Mouse (Mus musculus): ENCODE measurements around the gene Tbx19. TPM values are rescaled to one million over a fixed set of nuclear protein-coding genes. Genes with fewer than 3 reads are reported as not detected.
A peak's percentile ranks its signal among the peaks of the same experiment; 100 is the strongest.

The Tbx19 gene
- polyA plus RNA-seq, 1 experiment from 2014 or later: 0.08 TPM

DNA sequence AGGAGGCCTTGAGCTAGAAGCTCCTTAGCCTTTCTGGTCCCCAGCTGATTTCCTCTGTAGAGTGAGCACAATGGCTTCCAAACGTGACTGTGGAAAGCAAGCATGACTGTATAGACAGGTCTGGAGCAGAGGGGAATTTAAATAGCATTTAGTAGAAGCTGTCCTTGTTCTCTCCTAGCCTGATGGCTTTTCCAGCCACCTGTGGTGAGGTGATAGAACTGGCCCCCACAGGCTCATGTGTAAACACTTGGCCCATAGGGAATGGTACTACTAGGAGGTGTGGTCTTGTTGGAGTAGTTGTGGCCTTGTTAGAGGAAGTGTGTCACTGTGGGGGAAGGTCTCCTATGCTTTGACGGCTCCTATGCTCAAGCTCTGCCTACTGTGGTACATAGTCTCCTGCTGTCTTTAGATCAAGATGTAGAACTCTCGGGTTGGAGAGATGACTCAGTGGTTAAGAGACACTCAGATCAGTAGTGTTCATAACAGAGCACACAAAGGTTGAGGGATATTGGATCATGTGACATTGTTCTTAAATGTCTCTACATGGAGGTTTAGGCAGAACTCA is 34.9 kb upstream of the Tbx19 start:
- no peak overlapping the region for H3K4me2 ChIP-seq (ENCODE audit: low read length)
- 77% methylated on average over 3 of the region's 3 CpGs for WGBS
- H3K9ac ChIP-seq (ENCODE audit: low read length): no peak overlapping the region
- DNase-seq (ENCODE audit: low spot score) (no peak), ATAC-seq (replicated peaks; ENCODE audit: low FRiP score, low TSS enrichment, low read depth) (no peak)
- H3K9me3 ChIP-seq (ENCODE audit: control insufficient read depth, low read length): no peaks in the 10 kb centered on the region
- no peaks in the 10 kb centered on the region for H3K27me3 ChIP-seq (replicated peaks; ENCODE audit: control insufficient read depth, insufficient read depth, low read length)
- H3K36me3 ChIP-seq (ENCODE audit: control insufficient read depth, insufficient read depth, low read length): no peaks in the 10 kb centered on the region
- no peak overlapping the region for H3K27ac ChIP-seq (ENCODE audit: low read depth)
- peaks cover 10% of the 10 kb centered on the region; the same call in 1 of the 2 replicates for H3K4me1 ChIP-seq (replicated peaks; ENCODE audit: control insufficient read depth, insufficient read depth, low read length)
- no peak overlapping the region for H3K4me3 ChIP-seq (ENCODE audit: low read depth, low read length)

DNA sequence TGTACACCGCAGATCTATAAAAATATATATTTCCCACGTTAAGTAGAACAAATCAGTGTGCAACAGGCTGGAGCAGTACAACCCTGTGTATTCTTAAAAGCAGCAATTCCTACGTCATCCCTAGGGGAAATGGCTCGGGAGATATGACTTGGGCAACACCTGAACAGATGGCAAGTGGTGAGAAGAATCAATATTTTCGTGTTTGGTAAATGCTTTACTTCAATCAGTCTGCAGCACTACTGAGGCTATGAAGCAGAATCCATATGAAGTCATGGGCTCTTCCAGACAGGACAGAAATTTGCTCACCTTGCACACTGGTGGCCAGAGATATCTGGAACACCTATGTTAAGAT is 34.1 kb upstream of the Tbx19 start:
- Histone ChIP-seq H3K4me1 (replicated peaks; ENCODE audit: control insufficient read depth, insufficient read depth, low read length) (peaks cover 10% of the 10 kb centered on the region; the same call in 1 of the 2 replicates), H3K9ac (ENCODE audit: low read length) (peak overlapping the region; percentile 69), H3K4me2 (ENCODE audit: low read length) (peak overlapping the region; percentile 73), H3K9me3 (ENCODE audit: control insufficient read depth, low read length) (no peaks in the 10 kb centered on the region), H3K4me3 (ENCODE audit: low read depth, low read length) (peak overlapping the region; percentile 64), H3K27ac (ENCODE audit: low read depth) (peak overlapping the region; percentile 86; the same call in 1 of the 2 replicates), H3K27me3 (replicated peaks; ENCODE audit: control insufficient read depth, insufficient read depth, low read length) (no peaks in the 10 kb centered on the region), H3K36me3 (ENCODE audit: control insufficient read depth, insufficient read depth, low read length) (no peaks in the 10 kb centered on the region)
- ATAC-seq (replicated peaks; ENCODE audit: low FRiP score, low TSS enrichment, low read depth) (no peak), DNase-seq (ENCODE audit: low spot score) (no peak)
- WGBS: 10% methylated on average over 5 of the region's 5 CpGs

DNA sequence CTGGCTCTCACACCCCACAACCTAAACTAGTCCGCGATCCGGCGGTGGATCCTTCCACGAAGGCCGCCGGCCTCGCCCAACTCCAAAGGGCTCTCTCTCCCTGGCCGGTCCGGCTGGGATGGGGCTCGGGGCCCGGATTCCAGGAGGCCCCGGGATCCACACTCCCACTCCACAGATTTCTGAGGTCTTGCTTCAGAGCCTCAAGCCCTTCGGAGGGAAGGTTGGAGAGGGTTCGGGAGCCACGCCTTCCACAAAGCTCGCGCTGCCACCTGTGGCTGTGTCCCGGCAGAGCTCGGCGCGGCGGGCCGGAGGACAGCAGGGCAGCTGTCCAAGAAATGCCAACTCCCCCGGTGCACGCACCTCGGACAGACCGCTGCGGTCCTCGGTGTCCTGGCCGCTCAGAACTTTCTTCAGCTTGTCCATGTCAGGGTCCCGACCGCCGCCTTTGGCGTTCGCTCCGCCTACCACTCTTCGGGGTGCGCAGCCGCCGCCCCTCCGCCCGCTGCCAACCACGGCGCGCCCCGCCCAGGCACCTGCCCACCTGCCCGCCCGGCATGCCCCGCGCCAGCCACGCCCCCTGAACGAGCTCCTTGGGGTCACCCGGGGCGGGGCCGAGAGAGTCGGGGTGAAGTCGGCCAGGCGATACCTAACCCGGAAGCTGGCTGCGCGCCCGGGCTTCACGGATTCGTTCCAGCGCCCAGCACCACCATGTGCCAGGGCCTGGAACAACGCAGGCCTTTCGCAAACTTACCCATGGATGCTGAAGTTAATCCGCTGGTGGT is 33.5 kb upstream of the Tbx19 start, which contains the start of gene Sft2d2:
TSS of gene Sft2d2 (minus strand) at position 559 of the 782 bp plus-strand sequence.
- H3K4me1 ChIP-seq (replicated peaks; ENCODE audit: control insufficient read depth, insufficient read depth, low read length): peaks cover 10% of the 10 kb centered on the region; the same call in 1 of the 2 replicates
- no peaks in the 10 kb centered on the region for H3K9me3 ChIP-seq (ENCODE audit: control insufficient read depth, low read length)
- ATAC-seq (replicated peaks; ENCODE audit: low FRiP score, low TSS enrichment, low read depth) (peak; percentile 89), DNase-seq (ENCODE audit: low spot score) (peak; percentile 91)
- H3K4me2 ChIP-seq (ENCODE audit: low read length): peak within 1 kb of the TSS; percentile 73
- peak within 1 kb of the TSS; percentile 64 for H3K4me3 ChIP-seq (ENCODE audit: low read depth, low read length)
- peak within 1 kb of the TSS; percentile 69 for H3K9ac ChIP-seq (ENCODE audit: low read length)
- H3K27ac ChIP-seq (ENCODE audit: low read depth): peak within 1 kb of the TSS; percentile 86
- under 1% methylated on average over 68 of the region's 69 CpGs for WGBS
- no peaks in the 10 kb centered on the region for H3K36me3 ChIP-seq (ENCODE audit: control insufficient read depth, insufficient read depth, low read length)
- H3K27me3 ChIP-seq (replicated peaks; ENCODE audit: control insufficient read depth, insufficient read depth, low read length): no peaks in the 10 kb centered on the region

DNA sequence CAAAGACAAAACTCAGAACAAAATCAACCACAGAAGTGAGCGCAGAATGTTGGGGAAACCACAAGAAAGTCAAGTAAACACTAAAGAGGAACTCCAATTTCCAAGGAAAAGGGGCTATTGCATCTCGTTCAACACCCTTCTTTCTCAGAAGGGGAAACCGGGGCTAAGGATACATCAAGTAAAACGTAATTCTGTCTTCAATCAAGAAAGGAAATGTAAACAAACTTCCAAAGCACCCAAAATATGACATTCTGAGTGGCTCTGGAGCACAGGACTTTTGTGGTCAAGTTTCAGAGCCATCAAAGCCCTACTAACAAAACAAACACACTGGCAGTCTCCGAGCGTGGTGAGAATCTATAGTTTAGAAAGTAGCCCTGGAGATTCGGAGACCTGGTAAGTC is 32.9 kb upstream of the Tbx19 start:
- Histone ChIP-seq H3K27me3 (replicated peaks; ENCODE audit: control insufficient read depth, insufficient read depth, low read length) (no peaks in the 10 kb centered on the region), H3K27ac (ENCODE audit: low read depth) (peak overlapping the region; percentile 86), H3K9me3 (ENCODE audit: control insufficient read depth, low read length) (no peaks in the 10 kb centered on the region), H3K4me3 (ENCODE audit: low read depth, low read length) (peak overlapping the region; percentile 64), H3K9ac (ENCODE audit: low read length) (peak overlapping the region; percentile 69), H3K4me2 (ENCODE audit: low read length) (peak overlapping the region; percentile 73), H3K4me1 (replicated peaks; ENCODE audit: control insufficient read depth, insufficient read depth, low read length) (peaks cover 12% of the 10 kb centered on the region; the same call in 1 of the 2 replicates), H3K36me3 (ENCODE audit: control insufficient read depth, insufficient read depth, low read length) (no peaks in the 10 kb centered on the region)
- ATAC-seq (replicated peaks; ENCODE audit: low FRiP score, low TSS enrichment, low read depth) (no peak), DNase-seq (ENCODE audit: low spot score) (no peak)
- whole genome bisulfite sequencing: 9% methylated on average over 7 of the region's 7 CpGs

DNA sequence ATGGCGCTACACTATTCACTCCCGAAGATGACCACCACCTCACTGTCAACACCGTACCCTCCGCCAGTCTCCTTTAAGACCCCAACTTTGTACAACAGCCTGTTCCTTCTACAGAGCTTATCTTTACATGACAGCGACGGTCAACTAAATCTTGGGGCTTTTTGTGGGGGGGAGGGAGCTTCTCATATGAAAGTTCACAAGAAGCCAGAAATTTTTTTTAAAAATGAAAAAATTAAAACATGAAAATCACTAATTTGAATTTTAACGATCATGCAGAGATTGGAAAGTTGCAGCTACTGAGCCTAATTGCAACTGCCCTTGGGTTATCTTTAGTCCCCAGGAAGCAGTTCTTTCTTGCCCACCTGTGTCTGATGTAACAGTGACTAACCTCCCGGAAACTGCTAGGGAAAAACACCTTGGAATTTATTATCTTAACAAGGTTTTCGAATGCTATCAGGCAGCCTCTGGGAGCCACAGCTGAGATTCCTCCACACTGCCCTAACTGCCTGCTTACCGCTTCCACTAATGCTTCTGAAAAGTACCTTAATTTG is 32.2 kb upstream of the Tbx19 start:
- peak overlapping the region; percentile 73 for H3K4me2 ChIP-seq (ENCODE audit: low read length)
- DNase-seq (ENCODE audit: low spot score) (no peak), ATAC-seq (replicated peaks; ENCODE audit: low FRiP score, low TSS enrichment, low read depth) (no peak)
- no peaks in the 10 kb centered on the region for H3K9me3 ChIP-seq (ENCODE audit: control insufficient read depth, low read length)
- H3K9ac ChIP-seq (ENCODE audit: low read length): peak overlapping the region; percentile 69
- H3K4me1 ChIP-seq (replicated peaks; ENCODE audit: control insufficient read depth, insufficient read depth, low read length): peaks cover 12% of the 10 kb centered on the region; the same call in 1 of the 2 replicates
- H3K4me3 ChIP-seq (ENCODE audit: low read depth, low read length): peak overlapping the region; percentile 64
- WGBS: 49% methylated on average over 10 of the region's 10 CpGs
- peak overlapping the region; percentile 86; the same call in 1 of the 2 replicates for H3K27ac ChIP-seq (ENCODE audit: low read depth)
- 0 out of 2 replicates have a peak, but pooled peaks cover 3% of the 10 kb centered on the region for H3K36me3 ChIP-seq (ENCODE audit: control insufficient read depth, insufficient read depth, low read length)
- H3K27me3 ChIP-seq (replicated peaks; ENCODE audit: control insufficient read depth, insufficient read depth, low read length): no peaks in the 10 kb centered on the region

DNA sequence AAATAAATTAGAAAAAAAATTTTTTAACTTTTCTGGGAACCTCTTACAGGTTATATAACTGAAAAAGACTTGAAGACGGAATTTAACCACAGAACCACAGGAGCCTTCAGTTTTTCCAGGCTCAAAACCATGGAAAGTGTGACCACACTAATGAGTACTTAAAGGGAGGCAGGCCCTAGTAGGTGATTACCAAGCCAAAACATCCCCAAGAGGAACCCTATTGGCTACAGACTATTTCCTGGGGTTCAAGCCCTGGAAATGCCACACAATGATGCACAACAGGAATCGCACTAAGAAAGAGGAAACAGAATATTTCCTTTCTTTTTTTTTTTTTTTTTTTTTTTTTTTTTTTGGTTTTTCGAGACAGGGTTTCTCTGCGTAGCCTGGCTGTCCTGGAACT is 31.5 kb upstream of the Tbx19 start:
- H3K36me3 ChIP-seq (ENCODE audit: control insufficient read depth, insufficient read depth, low read length): 0 out of 2 replicates have a peak, but pooled peaks cover 8% of the 10 kb centered on the region
- no peak overlapping the region for H3K4me3 ChIP-seq (ENCODE audit: low read depth, low read length)
- 0 out of 2 replicates have a peak overlapping the region, but pooled peaks have one; percentile 73 for H3K4me2 ChIP-seq (ENCODE audit: low read length)
- DNase-seq (ENCODE audit: low spot score) (no peak), ATAC-seq (replicated peaks; ENCODE audit: low FRiP score, low TSS enrichment, low read depth) (no peak)
- peaks cover 16% of the 10 kb centered on the region; the same call in 1 of the 2 replicates for H3K4me1 ChIP-seq (replicated peaks; ENCODE audit: control insufficient read depth, insufficient read depth, low read length)
- no peak overlapping the region for H3K9ac ChIP-seq (ENCODE audit: low read length)
- no peak overlapping the region for H3K27ac ChIP-seq (ENCODE audit: low read depth)
- WGBS: 75% methylated on average over 4 of the region's 4 CpGs
- no peaks in the 10 kb centered on the region for H3K9me3 ChIP-seq (ENCODE audit: control insufficient read depth, low read length)
- H3K27me3 ChIP-seq (replicated peaks; ENCODE audit: control insufficient read depth, insufficient read depth, low read length): no peaks in the 10 kb centered on the region

DNA sequence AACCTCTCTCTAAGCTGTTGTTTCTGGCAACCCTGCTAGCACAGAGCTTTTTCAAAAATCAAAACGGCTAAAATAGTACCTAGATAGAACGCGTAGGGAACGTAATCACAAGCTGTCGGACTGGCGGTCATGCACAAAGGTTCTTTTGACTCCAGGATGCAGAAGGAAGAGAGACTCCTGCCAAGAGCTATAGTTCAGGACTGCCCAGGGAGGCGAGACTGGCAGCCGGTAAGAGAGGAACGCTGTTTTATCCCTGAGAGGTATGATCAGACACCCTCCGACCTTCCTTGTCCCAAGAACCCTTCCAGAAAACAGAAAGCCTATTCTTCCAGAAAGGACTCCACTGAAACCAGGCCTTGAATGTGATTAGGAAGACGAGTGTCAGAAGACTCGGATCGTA is 31.0 kb upstream of the Tbx19 start:
- H3K9ac ChIP-seq (ENCODE audit: low read length): no peak overlapping the region
- no peak overlapping the region for H3K27ac ChIP-seq (ENCODE audit: low read depth)
- H3K4me1 ChIP-seq (replicated peaks; ENCODE audit: control insufficient read depth, insufficient read depth, low read length): peaks cover 16% of the 10 kb centered on the region; the same call in 1 of the 2 replicates
- H3K27me3 ChIP-seq (replicated peaks; ENCODE audit: control insufficient read depth, insufficient read depth, low read length): no peaks in the 10 kb centered on the region
- H3K4me2 ChIP-seq (ENCODE audit: low read length): no peak overlapping the region
- H3K36me3 ChIP-seq (ENCODE audit: control insufficient read depth, insufficient read depth, low read length): 0 out of 2 replicates have a peak, but pooled peaks cover 8% of the 10 kb centered on the region
- no peak for DNase-seq (ENCODE audit: low spot score)
- no peak overlapping the region for H3K4me3 ChIP-seq (ENCODE audit: low read depth, low read length)
- WGBS: 70% methylated on average over 13 of the region's 13 CpGs
- ATAC-seq (replicated peaks; ENCODE audit: low FRiP score, low TSS enrichment, low read depth): no peak
- no peaks in the 10 kb centered on the region for H3K9me3 ChIP-seq (ENCODE audit: control insufficient read depth, low read length)

DNA sequence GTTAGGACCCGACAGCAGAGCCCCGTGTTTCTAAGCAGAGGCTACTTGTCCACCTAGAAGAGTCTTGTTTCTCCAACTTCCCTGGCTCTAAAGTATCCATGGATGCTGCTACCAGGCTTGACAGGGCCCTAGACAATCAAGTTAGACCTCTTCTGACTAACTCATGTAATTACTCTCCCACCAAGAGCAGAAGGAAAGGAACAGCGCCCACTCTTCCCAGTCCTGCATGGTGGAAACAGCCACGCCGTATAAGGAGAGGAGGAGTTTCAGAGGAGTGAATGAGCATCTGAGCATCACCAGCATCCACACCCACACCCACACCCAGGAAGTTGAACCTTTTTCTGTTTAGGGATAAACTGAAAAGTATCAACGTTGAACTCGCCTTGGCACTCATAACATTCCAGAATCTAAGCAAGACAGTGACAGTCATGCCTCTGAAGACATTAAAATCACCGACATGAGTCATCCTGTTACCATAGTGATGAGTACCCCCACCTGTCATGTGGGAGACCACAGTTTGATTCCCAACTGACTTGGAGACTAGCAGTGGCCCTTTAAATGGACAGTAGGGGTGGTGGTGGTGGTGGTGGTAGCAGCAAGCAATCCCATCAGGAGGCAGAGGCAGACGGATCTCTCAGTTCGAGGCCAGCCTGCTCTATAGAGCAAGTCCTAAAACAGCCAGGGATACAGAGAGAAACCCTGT is 30.1 kb upstream of the Tbx19 start:
- H3K27me3 ChIP-seq (replicated peaks; ENCODE audit: control insufficient read depth, insufficient read depth, low read length): no peaks in the 10 kb centered on the region
- DNase-seq (ENCODE audit: low spot score) (no peak), ATAC-seq (replicated peaks; ENCODE audit: low FRiP score, low TSS enrichment, low read depth) (no peak)
- H3K9me3 ChIP-seq (ENCODE audit: control insufficient read depth, low read length): no peaks in the 10 kb centered on the region
- no peak overlapping the region for H3K4me2 ChIP-seq (ENCODE audit: low read length)
- no peak overlapping the region for H3K4me3 ChIP-seq (ENCODE audit: low read depth, low read length)
- no peak overlapping the region for H3K27ac ChIP-seq (ENCODE audit: low read depth)
- no peak overlapping the region for H3K9ac ChIP-seq (ENCODE audit: low read length)
- WGBS: 90% methylated on average over 10 of the region's 10 CpGs
- peaks cover 16% of the 10 kb centered on the region; the same call in 1 of the 2 replicates for H3K4me1 ChIP-seq (replicated peaks; ENCODE audit: control insufficient read depth, insufficient read depth, low read length)
- H3K36me3 ChIP-seq (ENCODE audit: control insufficient read depth, insufficient read depth, low read length): 0 out of 2 replicates have a peak, but pooled peaks cover 8% of the 10 kb centered on the region

Measured in intestine, embryonic 14.5 days (tissue).